Mouse (Mus musculus) telencephalon, adult 2 months (tissue): ENCODE data around the gene Zbtb20.

Experiments used
- DNase-seq: peaks from one replicate; pipeline ENCODE4 v3.0.0-alpha.2; 2011; ENCODE audit warnings: low read depth, low spot score

The Zbtb20 gene

DNA sequence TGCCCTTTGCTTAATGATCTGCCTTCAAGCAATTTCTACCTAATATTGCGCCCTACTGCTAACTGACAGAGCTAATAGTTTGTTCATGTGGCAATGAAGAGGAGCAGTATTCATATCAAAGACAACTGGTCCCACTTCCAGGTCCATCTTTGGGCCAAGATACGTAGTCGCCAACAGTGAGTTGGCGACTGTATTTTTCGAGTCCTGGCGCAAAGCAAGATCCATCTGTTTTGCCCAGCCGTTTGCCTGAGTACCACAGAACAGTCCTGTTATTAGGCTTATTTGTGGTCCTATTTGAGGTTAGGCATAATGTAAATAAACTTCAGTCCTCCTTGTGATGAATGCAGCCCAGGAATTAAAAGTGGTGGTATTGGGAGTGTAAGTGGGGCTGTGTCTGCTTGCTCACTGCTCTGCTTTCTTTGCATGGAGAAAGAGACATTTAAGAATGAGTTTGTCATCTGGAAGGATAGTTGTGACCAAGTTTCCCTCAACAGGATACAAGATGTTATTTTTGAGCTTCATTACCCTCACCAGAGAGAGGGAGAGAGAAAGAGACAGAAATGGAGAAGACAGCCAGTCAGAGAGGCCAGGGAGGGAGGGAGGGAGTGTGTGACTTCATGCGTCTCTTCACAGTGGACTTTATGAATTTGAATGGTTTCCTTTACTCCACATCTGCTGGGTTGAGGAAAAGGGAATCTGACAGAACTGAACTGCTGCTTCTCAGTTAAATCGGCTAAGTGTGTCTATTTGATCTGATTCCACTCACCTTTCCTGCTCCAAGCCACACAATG lies 315.6 kb downstream of the Zbtb20 start:
- DNase-seq, result no peak

GRCm38 (mm10) chr16:43193631-43194239 lies 318.1 kb downstream of the Zbtb20 start:
- DNase-seq, result no peak

DNA sequence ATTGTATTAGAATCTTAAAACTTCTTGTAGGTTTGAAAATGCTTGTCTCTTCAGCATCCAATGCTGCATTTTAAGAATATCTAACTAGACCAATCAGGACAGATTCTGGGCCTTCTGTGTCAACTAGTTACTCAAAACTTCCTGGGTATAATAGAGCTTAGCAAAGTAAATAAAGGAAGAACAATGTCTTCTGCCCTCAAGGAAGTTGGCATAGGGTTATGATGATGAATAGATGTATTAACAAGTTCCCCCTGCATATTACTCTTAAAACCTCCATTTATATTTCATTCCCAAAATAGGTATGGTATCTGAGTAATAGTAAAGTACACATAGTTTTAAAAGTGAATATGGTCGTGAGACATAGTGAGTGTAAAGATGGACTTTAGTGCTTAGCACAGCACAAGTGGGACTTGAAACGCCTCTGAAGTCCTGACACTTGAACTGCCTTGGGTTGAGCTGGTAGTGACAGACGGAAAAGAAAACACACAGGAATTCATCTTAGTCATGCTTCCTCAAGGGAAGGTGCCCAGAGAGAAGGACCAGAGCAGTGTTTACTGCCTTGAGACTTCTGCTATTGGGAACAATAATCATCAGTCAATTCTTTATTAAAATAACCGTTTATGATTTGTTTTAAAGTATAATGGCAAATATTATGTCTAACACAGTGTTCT lies 341.8 kb downstream of the Zbtb20 start:
- DNase-seq, result no peak

GRCm38 (mm10) chr16:43219367-43219766 lies 343.7 kb downstream of the Zbtb20 start:
- no peak for DNase-seq

- no peak for DNase-seq
Observed at GRCm38 (mm10) chr16:43221313-43221712, 345.6 kb downstream of the Zbtb20 start.

DNA sequence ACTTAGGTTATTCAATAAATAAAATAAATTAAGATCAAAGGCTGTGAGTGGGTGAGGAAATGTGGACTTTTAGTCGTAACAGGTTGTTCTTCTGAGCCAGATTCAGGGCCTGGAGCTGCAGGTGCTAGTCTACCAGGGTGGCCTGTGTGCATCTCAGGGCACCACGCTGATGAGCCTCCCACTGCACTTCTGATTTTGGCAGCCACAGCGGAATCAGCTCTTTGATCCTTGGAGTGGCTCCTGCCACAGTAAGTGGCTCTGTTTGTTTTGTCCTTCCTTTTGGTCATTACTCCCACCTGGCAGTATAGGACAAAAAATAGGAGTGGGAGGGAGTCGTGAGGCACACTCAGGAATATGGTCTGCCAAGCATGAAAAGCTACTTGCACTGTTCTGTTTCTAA lies 354.6 kb downstream of the Zbtb20 start:
- no peak for DNase-seq

- DNase-seq, result no peak
Observed at GRCm38 (mm10) chr16:43234249-43234648, 358.6 kb downstream of the Zbtb20 start.

DNA sequence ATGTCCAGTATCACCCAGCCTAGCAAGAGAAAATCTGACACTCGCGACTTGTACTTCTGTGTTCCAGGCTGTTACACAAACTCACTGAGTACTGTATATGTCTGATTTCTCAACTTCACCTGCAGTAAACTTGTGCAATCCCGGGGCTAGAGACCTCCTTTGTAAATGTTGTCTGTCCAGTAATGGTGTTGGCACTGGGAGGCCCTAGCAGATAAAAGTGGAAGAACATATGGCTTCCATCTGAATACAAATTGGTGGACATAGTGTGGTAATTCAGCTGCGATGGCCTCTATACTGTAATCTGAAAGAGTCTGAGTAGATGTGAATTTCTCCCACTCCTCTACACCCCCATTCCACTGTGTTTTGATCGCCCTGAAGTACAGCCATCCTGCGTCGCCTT lies 359.6 kb downstream of the Zbtb20 start:
- DNase-seq, result no peak

DNA sequence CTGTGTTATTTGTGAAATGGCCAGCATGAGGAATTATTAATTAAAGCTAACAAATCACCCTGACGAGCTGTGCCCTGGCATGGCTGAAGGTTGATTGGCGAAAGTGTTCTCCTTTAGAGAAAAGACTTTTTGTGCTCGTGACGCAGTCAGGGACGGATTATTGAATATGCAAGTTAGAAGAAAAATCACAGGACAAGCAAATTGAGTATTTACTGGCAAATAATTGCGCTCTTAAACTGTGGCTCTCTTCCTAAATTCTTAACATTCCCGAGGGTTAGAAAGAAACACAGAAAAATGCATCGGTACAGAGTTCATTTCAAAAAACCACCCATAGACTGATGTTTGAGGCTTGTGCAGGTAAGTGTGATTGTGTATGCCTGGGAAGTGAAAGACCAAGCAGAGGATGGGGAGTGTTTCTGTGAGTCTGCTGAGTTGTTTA lies 360.1 kb downstream of the Zbtb20 start:
- DNase-seq, result no peak

GRCm38 (mm10) chr16:43237551-43237950 lies 361.9 kb downstream of the Zbtb20 start:
- DNase-seq, result no peak

GRCm38 (mm10) chr16:43247026-43247425 lies 371.3 kb downstream of the Zbtb20 start:
- DNase-seq, result no peak

- no peak for DNase-seq
Observed at GRCm38 (mm10) chr16:43253077-43253476, 377.4 kb downstream of the Zbtb20 start.

- DNase-seq, result no peak
Observed at GRCm38 (mm10) chr16:43253746-43254145, 378.1 kb downstream of the Zbtb20 start.

DNA sequence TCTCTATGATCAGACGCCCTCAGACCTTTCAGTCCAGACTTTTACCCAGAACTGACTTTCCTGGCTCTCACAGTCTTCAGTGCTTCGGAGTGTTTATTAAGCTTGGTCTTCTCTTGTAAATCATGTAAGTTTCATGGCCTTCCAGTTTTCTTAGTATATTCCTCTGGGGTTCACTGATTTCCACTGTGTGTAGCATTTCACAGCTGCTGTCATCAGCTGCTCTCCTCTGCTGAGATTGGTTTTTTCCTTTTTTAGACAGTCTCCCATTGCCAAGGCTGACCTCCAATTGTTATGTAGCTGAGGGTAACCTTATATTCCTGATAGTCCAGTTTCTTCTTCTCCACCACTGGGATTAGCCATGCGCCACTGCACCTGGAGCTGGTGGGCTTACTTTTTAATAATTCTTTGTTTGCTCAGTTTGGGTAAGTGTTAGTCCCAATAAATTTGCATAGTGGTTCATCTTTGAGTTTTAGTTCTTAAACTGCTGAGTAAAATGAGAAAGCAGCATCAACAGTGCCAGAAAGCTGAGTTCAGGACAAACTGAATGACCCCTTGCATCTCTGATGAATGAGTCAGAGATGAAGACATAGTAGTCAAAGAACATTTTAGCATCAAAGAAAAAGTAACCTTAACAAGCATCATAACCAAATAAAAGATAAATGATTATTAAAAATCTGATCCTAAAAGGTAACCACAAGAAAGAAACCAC lies 380.7 kb downstream of the Zbtb20 start:
- DNase-seq, result no peak

DNA sequence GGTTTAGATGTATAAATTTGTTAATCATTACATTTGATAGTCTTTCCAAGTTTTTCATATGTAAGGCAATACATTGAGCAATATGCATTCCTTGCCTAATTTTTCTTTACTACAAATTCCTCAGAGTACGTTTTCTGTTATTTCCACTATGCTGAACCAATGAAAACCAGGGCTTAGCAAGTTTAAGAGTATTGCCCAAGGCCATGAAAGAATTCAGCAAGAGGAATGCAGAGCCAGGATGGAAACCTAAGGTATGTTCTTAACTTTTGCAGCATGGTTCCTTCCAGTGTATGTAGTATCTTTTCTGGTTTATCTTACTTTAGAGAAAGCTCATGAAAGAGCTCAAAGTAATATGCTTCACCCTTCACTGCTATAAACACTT lies 381.2 kb downstream of the Zbtb20 start:
- DNase-seq, result no peak

GRCm38 (mm10) chr16:43259466-43259865 lies 383.8 kb downstream of the Zbtb20 start:
- DNase-seq, result no peak

DNA sequence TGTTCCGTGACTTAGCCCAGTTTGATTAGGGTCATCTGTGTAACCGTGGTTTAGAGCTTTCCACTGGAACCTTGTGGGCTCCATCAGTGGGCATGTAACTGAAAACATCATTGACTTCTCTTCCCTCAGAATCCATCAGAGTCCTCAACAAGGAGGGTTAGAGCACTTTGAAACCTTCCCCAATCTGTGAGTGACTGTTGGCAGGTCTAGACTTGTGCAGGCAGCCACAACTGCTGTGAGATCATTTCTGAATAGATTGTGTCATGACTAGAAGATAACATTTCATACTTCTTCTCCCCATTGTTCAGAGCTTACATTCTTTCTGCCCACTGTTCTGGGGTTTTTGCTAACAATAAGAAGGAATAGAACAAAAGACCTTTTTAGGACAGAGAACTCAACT lies 385.2 kb downstream of the Zbtb20 start:
- no peak for DNase-seq

DNA sequence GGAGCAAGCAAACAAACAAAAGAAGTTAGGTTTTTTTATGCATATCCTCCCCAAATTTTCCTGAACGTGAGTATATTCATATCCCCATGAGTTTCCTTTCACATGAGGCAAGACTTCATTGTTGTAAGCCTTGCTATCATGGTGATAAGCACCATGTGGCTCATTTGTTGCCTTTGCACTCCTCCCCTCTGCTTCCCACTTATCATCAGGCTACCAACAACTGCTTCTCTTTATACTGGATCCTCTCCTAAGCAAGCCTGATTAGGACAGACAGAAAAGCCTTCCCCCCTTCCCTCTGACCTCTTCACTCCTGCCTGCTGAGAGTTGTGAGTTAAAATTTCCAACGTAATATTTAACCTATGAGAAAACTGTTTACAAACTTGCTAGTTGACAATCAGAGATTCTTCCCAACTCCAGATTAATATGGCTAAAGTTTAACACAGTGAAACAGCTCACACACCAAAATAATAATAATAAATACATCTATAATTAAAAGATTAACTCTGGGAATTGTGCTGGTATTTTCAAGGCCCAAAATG lies 398.4 kb downstream of the Zbtb20 start:
- no peak for DNase-seq

GRCm38 (mm10) chr16:43276764-43277163 lies 401.1 kb downstream of the Zbtb20 start:
- DNase-seq, result no peak

DNA sequence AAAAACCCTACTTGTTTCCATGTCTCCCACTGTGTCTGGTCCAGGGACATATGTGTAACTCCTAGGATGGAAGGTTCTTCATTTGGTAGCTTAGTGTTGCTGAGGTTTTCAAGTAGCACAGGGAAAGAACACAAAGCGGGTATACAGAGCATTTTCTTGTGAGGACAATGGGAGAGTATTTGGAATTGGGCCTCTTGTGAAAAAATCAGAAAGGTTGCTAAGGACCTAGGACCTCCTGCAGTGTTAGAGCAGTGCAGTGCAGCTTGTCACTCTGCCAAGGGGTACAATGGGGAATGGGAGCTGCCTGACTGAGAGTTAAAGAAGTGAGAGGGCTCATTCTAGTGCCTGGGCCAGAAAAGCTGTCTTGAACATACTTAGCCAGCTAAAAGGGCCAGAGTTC lies 410.6 kb downstream of the Zbtb20 start:
- DNase-seq, result no peak

DNA sequence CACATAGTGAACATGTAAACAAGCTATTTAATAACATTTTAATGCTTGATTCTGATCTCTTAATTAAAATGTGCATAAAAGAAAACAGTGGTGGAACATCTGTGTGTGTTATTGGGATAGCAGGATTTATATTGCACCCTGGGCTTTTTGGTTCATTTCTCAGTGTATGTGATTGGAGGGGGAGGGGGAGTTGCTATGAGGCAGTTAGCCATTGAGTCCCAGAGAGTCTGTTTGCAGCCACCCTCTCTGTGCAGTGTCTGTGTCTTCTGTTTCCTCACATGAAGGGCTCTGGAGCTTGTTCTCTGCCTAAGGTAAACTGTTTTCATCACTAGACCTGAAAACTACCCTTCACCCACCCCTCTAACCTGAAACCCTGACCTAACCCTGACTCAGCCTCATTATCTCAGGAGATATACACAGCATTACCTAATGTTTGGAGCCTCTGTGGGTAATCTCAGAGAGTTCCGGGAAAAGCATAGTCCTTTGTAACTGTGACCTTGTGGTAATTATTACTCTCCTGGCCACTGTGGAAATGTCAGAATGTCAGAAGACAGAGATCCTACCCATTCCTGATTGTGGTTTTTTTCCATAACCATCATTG lies 411.2 kb downstream of the Zbtb20 start:
- DNase-seq, result no peak
